ENCODE assay signal across 11 mouse cellular contexts in genomic region chr10:108334096-108334495, GRCm38 (mm10). TPM values are rescaled to one million over a fixed set of nuclear protein-coding genes. Genes with fewer than 3 reads are reported as not detected.
A peak's percentile ranks its signal among the peaks of the same experiment; 100 is the strongest.
DNase-seq lines count a peak whose midpoint lies in the region; ATAC-seq and TF ChIP-seq lines count a peak whose summit lies in the region.
"Had no signal": no experiment of that assay in that cellular context is flagged by ENCODE, and none has a peak within 500 bp of the region (broad histone marks: within the 10 kb centered on the region; RNA-seq: fewer than 3 reads in every experiment).

No protein-coding gene starts in this region.

- H3K27ac ChIP-seq in heart, embryonic 15.5 days, result no peak overlapping the region
- no peak overlapping the region for H3K27ac ChIP-seq in forebrain, embryonic 13.5 days
- no peak overlapping the region for H3K27ac ChIP-seq in midbrain, embryonic 11.5 days (ENCODE audit: low read depth, low read length)
- H3K27ac ChIP-seq: heart, adult 2 months had no signal

- no peak for TF ChIP-seq CTCF in E14TG2a.4 (conservative IDR thresholded peaks at IDR 0.05; ENCODE audit: low read length)

- H3K4me1 ChIP-seq in heart, embryonic 15.5 days (replicated peaks), result peaks cover 17% of the 10 kb centered on the region
- peaks cover 41% of the 10 kb centered on the region for H3K4me1 ChIP-seq in E14TG2a.4 (replicated peaks; ENCODE audit: low read depth, low read length)
- peaks cover 25% of the 10 kb centered on the region; the same call in 1 of the 2 replicates for H3K4me1 ChIP-seq in forebrain, embryonic 13.5 days
- peaks cover 7% of the 10 kb centered on the region for H3K4me1 ChIP-seq in midbrain, embryonic 11.5 days (ENCODE audit: control insufficient read depth, insufficient read depth, low read length)

- WGBS in heart, embryonic 15.5 days, result 28% methylated on average over 1 of the region's 1 CpGs
- 31% methylated on average over 1 of the region's 1 CpGs for WGBS in forebrain, embryonic 13.5 days
- WGBS in midbrain, embryonic 11.5 days, result 21% methylated on average over 1 of the region's 1 CpGs

- no peaks in the 10 kb centered on the region for H3K9me3 ChIP-seq in heart, embryonic 15.5 days (replicated peaks)
- no peaks in the 10 kb centered on the region for H3K9me3 ChIP-seq in E14TG2a.4 (ENCODE audit: low read length)
- H3K9me3 ChIP-seq in forebrain, embryonic 13.5 days (replicated peaks), result no peaks in the 10 kb centered on the region
- H3K9me3 ChIP-seq in midbrain, embryonic 11.5 days (ENCODE audit: control insufficient read depth, low read length), result no peaks in the 10 kb centered on the region

- H3K27me3 ChIP-seq in heart, embryonic 15.5 days, result peaks cover 14% of the 10 kb centered on the region
- peaks cover 8% of the 10 kb centered on the region for H3K27me3 ChIP-seq in E14TG2a.4 (ENCODE audit: insufficient read depth, low read length)
- peaks cover 26% of the 10 kb centered on the region for H3K27me3 ChIP-seq in forebrain, embryonic 13.5 days
- peaks cover 12% of the 10 kb centered on the region for H3K27me3 ChIP-seq in midbrain, embryonic 11.5 days (ENCODE audit: control insufficient read depth, insufficient read depth, low read length)
- H3K27me3 ChIP-seq: CH12.LX had no signal

- peak overlapping the region; percentile 85 for H3K4me2 ChIP-seq in heart, embryonic 15.5 days
- H3K4me2 ChIP-seq in forebrain, embryonic 13.5 days, result peak overlapping the region; percentile 94
- peak overlapping the region; percentile 88 for H3K4me2 ChIP-seq in midbrain, embryonic 11.5 days

- H3K36me3 ChIP-seq in heart, embryonic 15.5 days, result no peaks in the 10 kb centered on the region
- peaks cover 35% of the 10 kb centered on the region for H3K36me3 ChIP-seq in E14TG2a.4 (ENCODE audit: insufficient read depth, low read length)
- no peaks in the 10 kb centered on the region for H3K36me3 ChIP-seq in forebrain, embryonic 13.5 days (ENCODE audit: poor library complexity, severe bottlenecking)
- no peaks in the 10 kb centered on the region for H3K36me3 ChIP-seq in midbrain, embryonic 11.5 days (ENCODE audit: control insufficient read depth, insufficient read depth, low read length)

- intact Hi-C loops in heart, postnatal 36 days (cut with DNase I), result loop anchor here (2.0 kb wide), 1 partner anchor 103 kb away; no protein-coding TSS in a partner anchor

- DNase-seq in heart, postnatal 36 days, result no peak
- no peak for DNase-seq in midbrain, embryonic 11.5 days (ENCODE audit: low spot score, missing footprints)
- no peak for DNase-seq in layer of hippocampus, postnatal 10 days (ENCODE audit: low spot score in 2 of 2)
- no peak for DNase-seq in thymus, postnatal 25 days
- no peak for DNase-seq in spleen, postnatal 4 days (ENCODE audit: low spot score in 2 of 2)
- DNase-seq: adrenal gland, postnatal 36 days; heart, adult 2 months had no signal

- peak overlapping the region; percentile 94; the same call in 1 of the 2 replicates for H3K4me3 ChIP-seq in heart, embryonic 15.5 days
- H3K4me3 ChIP-seq in E14TG2a.4 (replicated peaks; ENCODE audit: low read length), result peak overlapping the region; percentile 96; the same call in 1 of the 2 replicates
- H3K4me3 ChIP-seq in forebrain, embryonic 13.5 days, result no peak overlapping the region
- no peak overlapping the region for H3K4me3 ChIP-seq in midbrain, embryonic 11.5 days (ENCODE audit: low read depth, low read length)
- H3K4me3 ChIP-seq: heart, adult 2 months had no signal

- no peak for ATAC-seq in heart, embryonic 15.5 days (replicated peaks; ENCODE audit: insufficient number of reproducible peaks, insufficient read depth, low FRiP score, low read depth)
- no peak for ATAC-seq in forebrain, embryonic 13.5 days
- no peak for ATAC-seq in midbrain, embryonic 11.5 days (ENCODE audit: low FRiP score)

- no peak overlapping the region for H3K9ac ChIP-seq in heart, embryonic 15.5 days
- no peak overlapping the region for H3K9ac ChIP-seq in forebrain, embryonic 13.5 days
- no peak overlapping the region for H3K9ac ChIP-seq in midbrain, embryonic 11.5 days (ENCODE audit: low read length)

RNA-seq across cellular contexts. Expression of gene Pawr, which starts 2.2 kb away (rescaled TPM):
- polyA plus RNA-seq in heart, embryonic 15.5 days (2015; fragmentation: Nextera tagmentation; extraction: Ambion mirVana), result 7.2 and 8.9 TPM in 2 replicates
- 1 to 10 TPM; 3.2 to 3.5 TPM for total RNA-seq in heart, postnatal 36 days (2021)
- polyA plus RNA-seq in forebrain, embryonic 13.5 days (2015; fragmentation: Nextera tagmentation; extraction: Ambion mirVana), result 4.3 and 4.7 TPM in 2 replicates
- polyA plus RNA-seq in midbrain, embryonic 11.5 days (2014; fragmentation: Nextera tagmentation; extraction: Ambion mirVana), result 14.4 and 14.5 TPM in 2 replicates
- 1 to 10 TPM; 3.4 to 3.8 TPM for total RNA-seq in layer of hippocampus, postnatal 10 days (2021)
- total RNA-seq: CH12.LX had no signal

Comparison
In these comparisons a context has a peak if more than half of its experiments do, and no peak if none do; other contexts are left out.
1. H3K4me3 ChIP-seq: peak in heart, embryonic 15.5 days (single experiment) and E14TG2a.4 (single experiment); none in forebrain, embryonic 13.5 days (single experiment) and midbrain, embryonic 11.5 days (single experiment).
2. Peak in every context shown above with its lines, with median percentiles within 50 percentile points of each other: H3K4me2 ChIP-seq.